Mouse (Mus musculus): Measurements from ENCODE around the gene Cyp2ab1.
"Not testable (repeated sequence)": the region's sequence is repeated elsewhere in the genome, so short reads cannot be mapped to it uniquely, and the experiment has no call there.

Gene Cyp2ab1

GRCm38 (mm10) chr16:20325286-20325685 is at the start of gene Cyp2ab1:
Gene Cyp2ab1, minus strand, starts transcription at chr16:20325404.
- in situ Hi-C loops (cut with MboI, MseI) = no loop called here

GRCm38 (mm10) chr16:20371731-20372130 is 46.5 kb upstream of the Cyp2ab1 start:
- in situ Hi-C loops (cut with MboI, MseI) = no loop called here

- in situ Hi-C loops (cut with MboI, MseI) = no loop called here
Measured at GRCm38 (mm10) chr16:20368221-20368620, 43.0 kb upstream of the Cyp2ab1 start.

- in situ Hi-C loops (cut with MboI, MseI) = no loop called here
Measured at GRCm38 (mm10) chr16:20362121-20362520, 36.9 kb upstream of the Cyp2ab1 start.

GRCm38 (mm10) chr16:20361496-20361895 is 36.3 kb upstream of the Cyp2ab1 start:
- in situ Hi-C loops (cut with MboI, MseI) = not testable (repeated sequence)

GRCm38 (mm10) chr16:20359643-20360295 is 34.6 kb upstream of the Cyp2ab1 start:
- in situ Hi-C loops (cut with MboI, MseI) = no loop called here

- in situ Hi-C loops (cut with MboI, MseI) = no loop called here
Measured at GRCm38 (mm10) chr16:20357837-20358236, 32.6 kb upstream of the Cyp2ab1 start.

- in situ Hi-C loops (cut with MboI, MseI) = no loop called here
Measured at GRCm38 (mm10) chr16:20354762-20355161, 29.6 kb upstream of the Cyp2ab1 start.

GRCm38 (mm10) chr16:20354011-20354410 is 28.8 kb upstream of the Cyp2ab1 start:
- in situ Hi-C loops (cut with MboI, MseI) = no loop called here

- in situ Hi-C loops (cut with MboI, MseI) = no loop called here
Measured at GRCm38 (mm10) chr16:20345464-20345863, 20.3 kb upstream of the Cyp2ab1 start.

GRCm38 (mm10) chr16:20338616-20339015 is 13.4 kb upstream of the Cyp2ab1 start:
- in situ Hi-C loops (cut with MboI, MseI) = loop anchor here (10.0 kb wide), 1 partner anchor 246 kb away; the partner anchor contains the start of gene Vwa5b2

GRCm38 (mm10) chr16:20334918-20335317 is 9.7 kb upstream of the Cyp2ab1 start:
- in situ Hi-C loops (cut with MboI, MseI) = loop anchor here (10.0 kb wide), 1 partner anchor 250 kb away; the partner anchor contains the start of gene Vwa5b2

GRCm38 (mm10) chr16:20328306-20328705 is 3.1 kb upstream of the Cyp2ab1 start:
- in situ Hi-C loops (cut with MboI, MseI) = no loop called here

- in situ Hi-C loops (cut with MboI, MseI) = no loop called here
Measured at GRCm38 (mm10) chr16:20323907-20324306, 1.3 kb downstream of the Cyp2ab1 start.

- in situ Hi-C loops (cut with MboI, MseI) = no loop called here
Measured at GRCm38 (mm10) chr16:20322274-20322673, 2.9 kb downstream of the Cyp2ab1 start.

- in situ Hi-C loops (cut with MboI, MseI) = no loop called here
Measured at GRCm38 (mm10) chr16:20316770-20317169, 8.4 kb downstream of the Cyp2ab1 start.

- in situ Hi-C loops (cut with MboI, MseI) = no loop called here
Measured at GRCm38 (mm10) chr16:20315266-20315665, 9.9 kb downstream of the Cyp2ab1 start.

GRCm38 (mm10) chr16:20312272-20312671 is 12.9 kb downstream of the Cyp2ab1 start:
- in situ Hi-C loops (cut with MboI, MseI) = no loop called here

GRCm38 (mm10) chr16:20301770-20302649 is 23.2 kb downstream of the Cyp2ab1 start, which contains the start of gene Parl:
Gene Parl, minus strand, starts transcription at chr16:20302387.
- in situ Hi-C loops (cut with MboI, MseI) = loop anchor here (10.0 kb wide), 1 partner anchor 113 kb away; no protein-coding TSS in a partner anchor

- in situ Hi-C loops (cut with MboI, MseI) = loop anchor here (10.0 kb wide), 1 partner anchor 115 kb away; no protein-coding TSS in a partner anchor
Measured at GRCm38 (mm10) chr16:20300076-20300475, 25.1 kb downstream of the Cyp2ab1 start.

GRCm38 (mm10) chr16:20280238-20280637 is 45.0 kb downstream of the Cyp2ab1 start:
- in situ Hi-C loops (cut with MboI, MseI) = no loop called here

GRCm38 (mm10) chr16:20279395-20279794 is 45.8 kb downstream of the Cyp2ab1 start:
- in situ Hi-C loops (cut with MboI, MseI) = no loop called here
